Comparison of ENCODE assay signal across 7 mouse cellular contexts in genomic region chr3:115642846-115643260, GRCm38 (mm10).
DNase-seq lines count a peak whose midpoint lies in the region; ATAC-seq lines count a peak whose summit lies in the region.

No protein-coding gene starts in this region.

- peak overlapping the region; percentile 54; the same call in 1 of the 2 replicates for H3K9ac ChIP-seq in embryonic facial prominence, embryonic 11.5 days (replicated peaks; ENCODE audit: low read length)
- H3K9ac ChIP-seq in limb, embryonic 11.5 days (ENCODE audit: low read length): peak overlapping the region; percentile 66; the same call in 1 of the 2 replicates
- peak overlapping the region; percentile 61; the same call in 1 of the 2 replicates for H3K9ac ChIP-seq in midbrain, embryonic 13.5 days (replicated peaks)

- H3K36me3 ChIP-seq in embryonic facial prominence, embryonic 11.5 days (replicated peaks; ENCODE audit: control insufficient read depth, insufficient read depth, low read depth, low read length): no peaks in the 10 kb centered on the region
- no peaks in the 10 kb centered on the region for H3K36me3 ChIP-seq in limb, embryonic 11.5 days (ENCODE audit: control insufficient read depth, insufficient read depth, low read length)
- H3K36me3 ChIP-seq in midbrain, embryonic 13.5 days: no peaks in the 10 kb centered on the region

- ATAC-seq in embryonic facial prominence, embryonic 11.5 days (replicated peaks; ENCODE audit: insufficient number of reproducible peaks, low FRiP score, low TSS enrichment, low read depth): no peak
- ATAC-seq in limb, embryonic 11.5 days (ENCODE audit: insufficient number of reproducible peaks, low FRiP score, low TSS enrichment, low read depth): no peak; the same call in 1 of the 2 replicates
- ATAC-seq in midbrain, embryonic 13.5 days: peak; percentile 41

- H3K27ac ChIP-seq in embryonic facial prominence, embryonic 11.5 days (replicated peaks; ENCODE audit: low read depth, low read length): no peak overlapping the region
- H3K27ac ChIP-seq in limb, embryonic 11.5 days (replicated peaks; ENCODE audit: low read depth, low read length): no peak overlapping the region
- no peak overlapping the region for H3K27ac ChIP-seq in midbrain, embryonic 13.5 days

- H3K27me3 ChIP-seq in embryonic facial prominence, embryonic 11.5 days (ENCODE audit: control insufficient read depth, insufficient read depth, low read length): no peaks in the 10 kb centered on the region
- H3K27me3 ChIP-seq in limb, embryonic 11.5 days (ENCODE audit: control insufficient read depth, insufficient read depth, low read length): no peaks in the 10 kb centered on the region
- no peaks in the 10 kb centered on the region for H3K27me3 ChIP-seq in midbrain, embryonic 13.5 days

- H3K4me3 ChIP-seq in embryonic facial prominence, embryonic 11.5 days (ENCODE audit: low read depth, low read length): peak overlapping the region; percentile 37
- peak overlapping the region; percentile 34 for H3K4me3 ChIP-seq in limb, embryonic 11.5 days (ENCODE audit: low read depth, low read length)
- H3K4me3 ChIP-seq in midbrain, embryonic 13.5 days (replicated peaks): peak overlapping the region; percentile 47

- 7% methylated on average over 11 of the region's 11 CpGs for WGBS in embryonic facial prominence, embryonic 11.5 days
- WGBS in limb, embryonic 11.5 days: 6% methylated on average over 11 of the region's 11 CpGs
- WGBS in midbrain, embryonic 13.5 days: 6% methylated on average over 11 of the region's 11 CpGs

- H3K4me1 ChIP-seq in embryonic facial prominence, embryonic 11.5 days (ENCODE audit: control insufficient read depth, insufficient read depth, low read length): no peaks in the 10 kb centered on the region
- H3K4me1 ChIP-seq in limb, embryonic 11.5 days (ENCODE audit: control insufficient read depth, insufficient read depth, low read length): no peaks in the 10 kb centered on the region; the same call in 1 of the 2 replicates
- peaks cover 5% of the 10 kb centered on the region for H3K4me1 ChIP-seq in midbrain, embryonic 13.5 days (replicated peaks)

- peak overlapping the region; percentile 46 for H3K4me2 ChIP-seq in embryonic facial prominence, embryonic 11.5 days (ENCODE audit: low read depth, low read length)
- peak overlapping the region; percentile 40 for H3K4me2 ChIP-seq in limb, embryonic 11.5 days (ENCODE audit: low read depth, severe bottlenecking)
- peak overlapping the region; percentile 60 for H3K4me2 ChIP-seq in midbrain, embryonic 13.5 days (replicated peaks)

- DNase-seq in adrenal gland, postnatal 14 days: peak; percentile 88
- peak; percentile 84 for DNase-seq in embryonic facial prominence, embryonic 11.5 days (ENCODE audit: low spot score)
- DNase-seq in heart, adult 11 months: peak; percentile 96
- peak; percentile 43 for DNase-seq in kidney, adult 11 months
- peak; percentile 93 for DNase-seq in limb, embryonic 11.5 days (ENCODE audit: low spot score)
- peak; percentile 61 for DNase-seq in spleen, adult 12 weeks (ENCODE audit: low spot score)

- H3K9me3 ChIP-seq in embryonic facial prominence, embryonic 11.5 days (replicated peaks; ENCODE audit: control insufficient read depth, low read length): no peaks in the 10 kb centered on the region
- H3K9me3 ChIP-seq in limb, embryonic 11.5 days (ENCODE audit: control insufficient read depth, low read length): no peaks in the 10 kb centered on the region
- H3K9me3 ChIP-seq in midbrain, embryonic 13.5 days: no peaks in the 10 kb centered on the region

Comparison
In these comparisons a context has a peak if more than half of its experiments do, and no peak if none do; other contexts are left out.
1. DNase-seq: peak in every context shown above with its lines; median percentile 96 in heart, adult 11 months; 93 in limb, embryonic 11.5 days; 88 in adrenal gland, postnatal 14 days; 84 in embryonic facial prominence, embryonic 11.5 days; 61 in spleen, adult 12 weeks; 43 in kidney, adult 11 months.